Mouse (Mus musculus): ENCODE data around the gene Il2rb. TPM values are rescaled to one million over a fixed set of nuclear protein-coding genes. Genes with fewer than 3 reads are reported as not detected.

Il2rb gene
- polyA plus RNA-seq, 1 experiment from 2014 or later, result 0.16 TPM

- WGBS, result 35% methylated on average over 2 of the region's 2 CpGs
- H3K4me2 ChIP-seq (ENCODE audit: low read length), result no peak overlapping the region
- H3K9ac ChIP-seq (ENCODE audit: low read length), result no peak overlapping the region
- H3K27ac ChIP-seq (replicated peaks in 1 of 2; ENCODE audit: control insufficient read depth in 1 of 2, insufficient read depth in 1 of 2, low read depth in 2 of 2, low read length in 2 of 2), result no peak overlapping the region
- no peaks in the 10 kb centered on the region for H3K36me3 ChIP-seq (ENCODE audit: control insufficient read depth, insufficient read depth, low read length)
- H3K9me3 ChIP-seq (ENCODE audit: control insufficient read depth, low read length), result no peaks in the 10 kb centered on the region
- H3K4me3 ChIP-seq (ENCODE audit: control insufficient read depth in 1 of 2, insufficient read depth in 1 of 2, low read depth in 1 of 2, low read length in 2 of 2), result no peak overlapping the region
- H3K4me1 ChIP-seq (ENCODE audit: control insufficient read depth in 2 of 2, insufficient read depth in 2 of 2, low read length in 2 of 2), result peaks cover 3 to 7% of the 10 kb centered on the region in 2 experiments
- H3K27me3 ChIP-seq (ENCODE audit: control insufficient read depth, insufficient read depth, low read length), result no peaks in the 10 kb centered on the region; the same call in 1 of the 2 replicates
- ATAC-seq (ENCODE audit: insufficient number of reproducible peaks, insufficient read depth, low FRiP score, low read depth), result no peak
These were observed 32.1 kb downstream of the Il2rb start for GRCm38 (mm10) chr15:78462981-78463380.

GRCm38 (mm10) chr15:78457193-78457592, 37.9 kb downstream of the Il2rb start:
- no peaks in the 10 kb centered on the region; a peak in 1 of 4 replicates for H3K4me1 ChIP-seq (ENCODE audit: control insufficient read depth in 2 of 2, insufficient read depth in 2 of 2, low read length in 2 of 2)
- no peaks in the 10 kb centered on the region for H3K9me3 ChIP-seq (ENCODE audit: control insufficient read depth, low read length)
- WGBS, result 77% methylated on average over 10 of the region's 10 CpGs
- no peak overlapping the region for H3K4me3 ChIP-seq (ENCODE audit: control insufficient read depth in 1 of 2, insufficient read depth in 1 of 2, low read depth in 1 of 2, low read length in 2 of 2)
- no peak overlapping the region for H3K4me2 ChIP-seq (ENCODE audit: low read length)
- ATAC-seq (ENCODE audit: insufficient number of reproducible peaks, insufficient read depth, low FRiP score, low read depth), result no peak
- no peak overlapping the region for H3K27ac ChIP-seq (replicated peaks in 1 of 2; ENCODE audit: control insufficient read depth in 1 of 2, insufficient read depth in 1 of 2, low read depth in 2 of 2, low read length in 2 of 2)
- no peaks in the 10 kb centered on the region for H3K36me3 ChIP-seq (ENCODE audit: control insufficient read depth, insufficient read depth, low read length)
- H3K27me3 ChIP-seq (ENCODE audit: control insufficient read depth, insufficient read depth, low read length), result no peaks in the 10 kb centered on the region
- H3K9ac ChIP-seq (ENCODE audit: low read length), result no peak overlapping the region

GRCm38 (mm10) chr15:78456051-78456450, 39.0 kb downstream of the Il2rb start:
- Histone ChIP-seq H3K9me3 (ENCODE audit: control insufficient read depth, low read length) (no peaks in the 10 kb centered on the region), H3K4me1 (ENCODE audit: control insufficient read depth in 2 of 2, insufficient read depth in 2 of 2, low read length in 2 of 2) (no peaks in the 10 kb centered on the region; a peak in 1 of 4 replicates), H3K27ac (replicated peaks in 1 of 2; ENCODE audit: control insufficient read depth in 1 of 2, insufficient read depth in 1 of 2, low read depth in 2 of 2, low read length in 2 of 2) (no peak overlapping the region), H3K4me3 (ENCODE audit: control insufficient read depth in 1 of 2, insufficient read depth in 1 of 2, low read depth in 1 of 2, low read length in 2 of 2) (no peak overlapping the region), H3K4me2 (ENCODE audit: low read length) (no peak overlapping the region), H3K9ac (ENCODE audit: low read length) (no peak overlapping the region), H3K27me3 (ENCODE audit: control insufficient read depth, insufficient read depth, low read length) (no peaks in the 10 kb centered on the region), H3K36me3 (ENCODE audit: control insufficient read depth, insufficient read depth, low read length) (no peaks in the 10 kb centered on the region)
- 60% methylated on average over 7 of the region's 7 CpGs for WGBS
- ATAC-seq (ENCODE audit: insufficient number of reproducible peaks, insufficient read depth, low FRiP score, low read depth), result no peak

- 45% methylated on average over 4 of the region's 4 CpGs for WGBS
- Histone ChIP-seq H3K4me1 (ENCODE audit: control insufficient read depth in 2 of 2, insufficient read depth in 2 of 2, low read length in 2 of 2) (peaks cover 0 to 3% of the 10 kb centered on the region in 2 experiments; a peak in 3 of 4 replicates), H3K9ac (ENCODE audit: low read length) (no peak overlapping the region), H3K4me2 (ENCODE audit: low read length) (no peak overlapping the region), H3K27me3 (ENCODE audit: control insufficient read depth, insufficient read depth, low read length) (no peaks in the 10 kb centered on the region), H3K36me3 (ENCODE audit: control insufficient read depth, insufficient read depth, low read length) (no peaks in the 10 kb centered on the region), H3K4me3 (ENCODE audit: control insufficient read depth in 1 of 2, insufficient read depth in 1 of 2, low read depth in 1 of 2, low read length in 2 of 2) (no peak overlapping the region), H3K27ac (replicated peaks in 1 of 2; ENCODE audit: control insufficient read depth in 1 of 2, insufficient read depth in 1 of 2, low read depth in 2 of 2, low read length in 2 of 2) (no peak overlapping the region), H3K9me3 (ENCODE audit: control insufficient read depth, low read length) (no peaks in the 10 kb centered on the region)
- no peak for ATAC-seq (ENCODE audit: insufficient number of reproducible peaks, insufficient read depth, low FRiP score, low read depth)
These were observed 39.9 kb downstream of the Il2rb start for GRCm38 (mm10) chr15:78455168-78455567.

- no peak for ATAC-seq (ENCODE audit: insufficient number of reproducible peaks, insufficient read depth, low FRiP score, low read depth)
- WGBS, result 74% methylated on average over 3 of the region's 3 CpGs
- Histone ChIP-seq H3K27me3 (ENCODE audit: control insufficient read depth, insufficient read depth, low read length) (no peaks in the 10 kb centered on the region), H3K4me2 (ENCODE audit: low read length) (no peak overlapping the region), H3K27ac (replicated peaks in 1 of 2; ENCODE audit: control insufficient read depth in 1 of 2, insufficient read depth in 1 of 2, low read depth in 2 of 2, low read length in 2 of 2) (no peak overlapping the region), H3K4me3 (ENCODE audit: control insufficient read depth in 1 of 2, insufficient read depth in 1 of 2, low read depth in 1 of 2, low read length in 2 of 2) (no peak overlapping the region), H3K9me3 (ENCODE audit: control insufficient read depth, low read length) (no peaks in the 10 kb centered on the region), H3K36me3 (ENCODE audit: control insufficient read depth, insufficient read depth, low read length) (no peaks in the 10 kb centered on the region), H3K4me1 (ENCODE audit: control insufficient read depth in 2 of 2, insufficient read depth in 2 of 2, low read length in 2 of 2) (peaks cover 12 to 22% of the 10 kb centered on the region in 2 experiments), H3K9ac (ENCODE audit: low read length) (no peak overlapping the region)
These were observed 42.1 kb downstream of the Il2rb start for GRCm38 (mm10) chr15:78452929-78453328.

- 58% methylated on average over 2 of the region's 2 CpGs for WGBS
- H3K4me1 ChIP-seq (ENCODE audit: control insufficient read depth in 2 of 2, insufficient read depth in 2 of 2, low read length in 2 of 2), result peaks cover 12 to 22% of the 10 kb centered on the region in 2 experiments
- H3K9ac ChIP-seq (ENCODE audit: low read length), result no peak overlapping the region
- H3K4me3 ChIP-seq (ENCODE audit: control insufficient read depth in 1 of 2, insufficient read depth in 1 of 2, low read depth in 1 of 2, low read length in 2 of 2), result no peak overlapping the region
- H3K36me3 ChIP-seq (ENCODE audit: control insufficient read depth, insufficient read depth, low read length), result no peaks in the 10 kb centered on the region
- ATAC-seq (ENCODE audit: insufficient number of reproducible peaks, insufficient read depth, low FRiP score, low read depth), result no peak
- H3K27me3 ChIP-seq (ENCODE audit: control insufficient read depth, insufficient read depth, low read length), result no peaks in the 10 kb centered on the region
- H3K9me3 ChIP-seq (ENCODE audit: control insufficient read depth, low read length), result no peaks in the 10 kb centered on the region
- H3K4me2 ChIP-seq (ENCODE audit: low read length), result no peak overlapping the region
- no peak overlapping the region for H3K27ac ChIP-seq (replicated peaks in 1 of 2; ENCODE audit: control insufficient read depth in 1 of 2, insufficient read depth in 1 of 2, low read depth in 2 of 2, low read length in 2 of 2)
These were observed 43.9 kb downstream of the Il2rb start for GRCm38 (mm10) chr15:78451201-78451600.

- H3K4me2 ChIP-seq (ENCODE audit: low read length), result no peak overlapping the region
- peak overlapping the region; percentile 34 to 86; a peak in 3 of 4 replicates for H3K27ac ChIP-seq (replicated peaks in 1 of 2; ENCODE audit: control insufficient read depth in 1 of 2, insufficient read depth in 1 of 2, low read depth in 2 of 2, low read length in 2 of 2)
- no peaks in the 10 kb centered on the region for H3K9me3 ChIP-seq (ENCODE audit: control insufficient read depth, low read length)
- H3K36me3 ChIP-seq (ENCODE audit: control insufficient read depth, insufficient read depth, low read length), result no peaks in the 10 kb centered on the region
- WGBS, result 91% methylated on average over 6 of the region's 6 CpGs
- no peaks in the 10 kb centered on the region for H3K27me3 ChIP-seq (ENCODE audit: control insufficient read depth, insufficient read depth, low read length)
- H3K9ac ChIP-seq (ENCODE audit: low read length), result no peak overlapping the region
- no peak overlapping the region for H3K4me3 ChIP-seq (ENCODE audit: control insufficient read depth in 1 of 2, insufficient read depth in 1 of 2, low read depth in 1 of 2, low read length in 2 of 2)
- peaks cover 12 to 22% of the 10 kb centered on the region in 2 experiments for H3K4me1 ChIP-seq (ENCODE audit: control insufficient read depth in 2 of 2, insufficient read depth in 2 of 2, low read length in 2 of 2)
- no peak for ATAC-seq (ENCODE audit: insufficient number of reproducible peaks, insufficient read depth, low FRiP score, low read depth)
These were observed 44.7 kb downstream of the Il2rb start for GRCm38 (mm10) chr15:78450419-78450768.

GRCm38 (mm10) chr15:78449694-78450418, 45.2 kb downstream of the Il2rb start:
- H3K9ac ChIP-seq (ENCODE audit: low read length), result 0 out of 2 replicates have a peak overlapping the region, but pooled peaks have one; percentile 18
- peaks cover 12 to 22% of the 10 kb centered on the region in 2 experiments for H3K4me1 ChIP-seq (ENCODE audit: control insufficient read depth in 2 of 2, insufficient read depth in 2 of 2, low read length in 2 of 2)
- no peaks in the 10 kb centered on the region for H3K9me3 ChIP-seq (ENCODE audit: control insufficient read depth, low read length)
- ATAC-seq (ENCODE audit: insufficient number of reproducible peaks, insufficient read depth, low FRiP score, low read depth), result no peak; the same call in 1 of the 2 replicates
- 25% methylated on average over 7 of the region's 7 CpGs for WGBS
- peak overlapping the region; percentile 73 to 86 for H3K27ac ChIP-seq (replicated peaks in 1 of 2; ENCODE audit: control insufficient read depth in 1 of 2, insufficient read depth in 1 of 2, low read depth in 2 of 2, low read length in 2 of 2)
- no peaks in the 10 kb centered on the region for H3K27me3 ChIP-seq (ENCODE audit: control insufficient read depth, insufficient read depth, low read length)
- H3K36me3 ChIP-seq (ENCODE audit: control insufficient read depth, insufficient read depth, low read length), result no peaks in the 10 kb centered on the region
- no peak overlapping the region for H3K4me2 ChIP-seq (ENCODE audit: low read length)
- H3K4me3 ChIP-seq (ENCODE audit: control insufficient read depth in 1 of 2, insufficient read depth in 1 of 2, low read depth in 1 of 2, low read length in 2 of 2), result no peak overlapping the region

Data from heart, embryonic 14.5 days (tissue).